Mouse (Mus musculus): ENCODE results near the gene Cel.

DNA sequence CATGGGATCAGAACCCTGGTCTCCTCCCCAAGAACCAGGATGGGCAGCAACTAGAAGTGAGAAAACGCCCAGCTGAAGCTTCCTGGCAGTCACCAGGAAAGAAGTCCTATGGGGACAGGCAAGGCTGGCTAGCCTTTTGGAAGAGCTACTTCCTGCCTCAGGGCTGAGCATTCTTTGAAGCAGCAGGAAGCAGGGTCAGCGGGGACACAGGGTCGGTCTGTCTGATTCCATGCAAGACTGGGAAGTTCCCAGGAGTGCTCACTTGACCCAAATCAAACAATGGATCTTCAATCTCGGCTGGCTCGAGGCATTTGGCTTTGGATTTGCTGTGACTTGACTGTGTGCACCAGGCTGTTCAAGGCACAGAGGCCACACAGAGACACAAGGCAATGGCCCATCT lies 3.3 kb upstream of the Cel start:
- TF ChIP-seq CTCF (conservative IDR thresholded peaks at IDR 0.05; ENCODE audit: low read length) = no peak
- TF ChIP-seq POU5F1 (IDR thresholded peaks at IDR 0.05; ENCODE audit: borderline replicate concordance, low read length) = no peak

Measured in E14TG2a.4 (cell line).